Mouse (Mus musculus) MEL (cell line): ENCODE data around the gene Ncf2.

ENCODE experiments used
- BHLHE40 ChIP-seq: IDR thresholded peaks from 2 replicates; pipeline ENCODE4 v1.6.1; 2012; ENCODE audit warnings: low read depth, mild to moderate bottlenecking, inconsistent platforms, low read length, improper control_type of control experiment, borderline replicate concordance
- CHD2 ChIP-seq: IDR thresholded peaks from 2 replicates; pipeline ENCODE4 v1.6.1; 2011; ENCODE audit warnings: low read length, improper control_type of control experiment
- CTCF ChIP-seq, 3 experiments: IDR thresholded peaks in 2 of 3; conservative IDR thresholded peaks in 1 of 3; 2 replicates each; pipeline ENCODE4 v1.5.1; 2011 to 2012; ENCODE audit warnings: low read length in 3 of 3, low read depth in 2 of 3, mild to moderate bottlenecking in 2 of 3, improper control_type of control experiment in 1 of 3, inconsistent platforms in 1 of 3, mixed read lengths in 1 of 3, moderate library complexity in 1 of 3; ENCODE audit not compliant: control insufficient read depth in 1 of 3, insufficient read depth in 1 of 3, poor library complexity in 1 of 3, severe bottlenecking in 1 of 3
- EP300 ChIP-seq, 2 experiments: IDR thresholded peaks; 2 replicates each; pipeline ENCODE4 v1.6.1; 2011; ENCODE audit warnings: improper control_type of control experiment in 2 of 2, low read length in 2 of 2, low read depth in 1 of 2, mild to moderate bottlenecking in 1 of 2
- ETS1 ChIP-seq: IDR thresholded peaks from 2 replicates; pipeline ENCODE4 v1.6.1; 2012; ENCODE audit warnings: low read depth, mild to moderate bottlenecking, inconsistent platforms, low read length, improper control_type of control experiment, moderate library complexity
- GATA1 ChIP-seq: IDR thresholded peaks from 2 replicates; pipeline ENCODE4 v1.6.1; 2011; ENCODE audit warnings: low read depth, low read length, improper control_type of control experiment
- HCFC1 ChIP-seq: IDR thresholded peaks from 2 replicates; pipeline ENCODE4 v1.6.1; 2012; ENCODE audit warnings: low read depth, mild to moderate bottlenecking, inconsistent platforms, low read length, improper control_type of control experiment, moderate library complexity
- MXI1 ChIP-seq: IDR thresholded peaks from 2 replicates; pipeline ENCODE4 v1.6.1; 2011; ENCODE audit warnings: mild to moderate bottlenecking, low read depth, low read length, improper control_type of control experiment
- POLR2A ChIP-seq, 2 experiments: IDR thresholded peaks; 2 replicates each; pipeline ENCODE4 v1.6.1; 2011 to 2012; ENCODE audit warnings: low read length in 2 of 2, mild to moderate bottlenecking in 2 of 2, control low read depth in 1 of 2, improper control_type of control experiment in 1 of 2, low read depth in 1 of 2, moderate library complexity in 1 of 2; ENCODE audit not compliant: control insufficient read depth in 1 of 2, insufficient read depth in 1 of 2, poor library complexity in 1 of 2
- POLR2AphosphoS5 ChIP-seq: IDR thresholded peaks from 2 replicates; pipeline ENCODE4 v1.6.1; 2012; ENCODE audit warnings: low read depth, borderline replicate concordance, mild to moderate bottlenecking, inconsistent platforms, low read length, moderate library complexity, mixed read lengths
- TBP ChIP-seq: IDR thresholded peaks from 2 replicates; pipeline ENCODE4 v1.8.0; 2011; ENCODE audit warnings: low read depth, low read length, improper control_type of control experiment
- USF2 ChIP-seq, 2 experiments: IDR thresholded peaks; 2 replicates each; pipeline ENCODE4 v1.6.1; 2011 to 2012; ENCODE audit warnings: improper control_type of control experiment in 2 of 2, low read length in 2 of 2, borderline replicate concordance in 1 of 2, inconsistent platforms in 1 of 2, low read depth in 1 of 2, mild to moderate bottlenecking in 1 of 2; ENCODE audit not compliant: insufficient read depth in 1 of 2

DNA sequence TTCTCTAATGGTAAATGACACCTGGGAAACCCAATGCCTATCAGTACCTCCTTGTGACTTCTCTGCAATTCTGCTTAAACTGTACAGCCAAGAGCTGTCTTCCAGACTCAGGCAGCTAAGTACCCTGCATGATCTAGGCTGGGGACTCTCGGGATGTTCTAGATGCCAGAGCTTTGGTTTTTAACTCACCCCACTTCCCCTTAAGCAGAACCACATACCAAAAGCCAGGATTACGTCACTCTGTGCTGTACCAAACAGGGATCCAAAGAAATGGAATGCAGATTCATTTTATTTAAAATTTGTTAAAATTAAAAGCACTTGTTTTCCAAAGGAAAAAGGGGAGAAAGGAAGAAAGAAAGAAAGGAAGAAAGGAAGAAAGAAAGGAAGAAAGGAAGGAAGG lies 38.2 kb upstream of the Ncf2 start:
- TF ChIP-seq POLR2A (IDR thresholded peaks at IDR 0.05; ENCODE audit: control insufficient read depth in 1 of 2, insufficient read depth in 1 of 2, low read depth in 1 of 2, low read length in 2 of 2, poor library complexity in 1 of 2): no peak
- no peak for TF ChIP-seq CTCF (IDR thresholded peaks at IDR 0.05 in 2 of 3, conservative IDR thresholded peaks at IDR 0.05 in 1 of 3; ENCODE audit: control insufficient read depth in 1 of 3, insufficient read depth in 1 of 3, low read depth in 2 of 3, low read length in 3 of 3, poor library complexity in 1 of 3, severe bottlenecking in 1 of 3)
- TF ChIP-seq TBP: no peak
- no peak for TF ChIP-seq POLR2AphosphoS5
- TF ChIP-seq CHD2: no peak
- no peak for TF ChIP-seq ETS1
- TF ChIP-seq USF2 (IDR thresholded peaks at IDR 0.05; ENCODE audit: borderline replicate concordance in 1 of 2, insufficient read depth in 1 of 2, low read depth in 1 of 2, low read length in 2 of 2): no peak
- no peak for TF ChIP-seq BHLHE40
- TF ChIP-seq HCFC1: no peak
- no peak for TF ChIP-seq MXI1
- TF ChIP-seq EP300 (IDR thresholded peaks at IDR 0.05; ENCODE audit: low read depth in 1 of 2, low read length in 2 of 2): no peak
- no peak for TF ChIP-seq GATA1
